Mouse (Mus musculus): ENCODE data around the gene Nmt1. TPM values are rescaled to one million over a fixed set of nuclear protein-coding genes. Genes with fewer than 3 reads are reported as not detected.

The Nmt1 gene
- polyA plus RNA-seq, 1 experiment from 2014 or later: 35.5 TPM

Small RNAs within 50 kb of the gene (microRNA-seq; reads per million reads assigned to microRNA genes)
- 0.92 reads per million for gene Mir6931

Other genes with a start within 250 kb of the Nmt1 start
- gene Gjc1, start 208.5 kb upstream of the Nmt1 start, polyA plus RNA-seq (2015; fragmentation: Nextera tagmentation; extraction: Ambion mirVana): 36.9 TPM in 2 replicates
- 13.7 and 14.8 TPM in 2 replicates for gene Higd1b, start 192.3 kb upstream of the Nmt1 start, polyA plus RNA-seq (2015; fragmentation: Nextera tagmentation; extraction: Ambion mirVana)
- gene Eftud2, start 147.2 kb upstream of the Nmt1 start, polyA plus RNA-seq (2015; fragmentation: Nextera tagmentation; extraction: Ambion mirVana): 133 and 146 TPM in 2 replicates
- 2.0 and 2.2 TPM in 2 replicates for gene Ccdc103, start 147.0 kb upstream of the Nmt1 start, polyA plus RNA-seq (2015; fragmentation: Nextera tagmentation; extraction: Ambion mirVana)
- gene Fam187a, start 143.0 kb upstream of the Nmt1 start, polyA plus RNA-seq (2015; fragmentation: Nextera tagmentation; extraction: Ambion mirVana): not detected in 2 replicates
- 0.14 and 0.25 TPM in 2 replicates for gene Gfap, start 127.3 kb upstream of the Nmt1 start, polyA plus RNA-seq (2015; fragmentation: Nextera tagmentation; extraction: Ambion mirVana)
- gene Kif18b, start 103.1 kb upstream of the Nmt1 start, polyA plus RNA-seq (2015; fragmentation: Nextera tagmentation; extraction: Ambion mirVana): 1.8 and 2.4 TPM in 2 replicates
- gene C1ql1, start 81.5 kb upstream of the Nmt1 start, polyA plus RNA-seq (2015; fragmentation: Nextera tagmentation; extraction: Ambion mirVana): 11.7 and 14.0 TPM in 2 replicates
- 182 and 184 TPM in 2 replicates for gene Dcakd, start 143 bp downstream of the Nmt1 start, polyA plus RNA-seq (2015; fragmentation: Nextera tagmentation; extraction: Ambion mirVana)
- gene Plcd3, start 73.5 kb downstream of the Nmt1 start, polyA plus RNA-seq (2015; fragmentation: Nextera tagmentation; extraction: Ambion mirVana): 3.0 and 3.8 TPM in 2 replicates
- 9.7 and 11.1 TPM in 2 replicates for gene Acbd4, start 73.5 kb downstream of the Nmt1 start, polyA plus RNA-seq (2015; fragmentation: Nextera tagmentation; extraction: Ambion mirVana)
- gene Hexim1, start 88.0 kb downstream of the Nmt1 start, polyA plus RNA-seq (2015; fragmentation: Nextera tagmentation; extraction: Ambion mirVana): 3.1 and 3.7 TPM in 2 replicates
- 27.2 and 33.4 TPM in 2 replicates for gene Hexim2, start 104.2 kb downstream of the Nmt1 start, polyA plus RNA-seq (2015; fragmentation: Nextera tagmentation; extraction: Ambion mirVana)
- 7.0 and 7.5 TPM in 2 replicates for gene Fmnl1, start 142.9 kb downstream of the Nmt1 start, polyA plus RNA-seq (2015; fragmentation: Nextera tagmentation; extraction: Ambion mirVana)
- gene 1700023F06Rik, start 180.4 kb downstream of the Nmt1 start, polyA plus RNA-seq (2015; fragmentation: Nextera tagmentation; extraction: Ambion mirVana): 1.6 and 1.9 TPM in 2 replicates
- gene Spata32, start 190.2 kb downstream of the Nmt1 start, polyA plus RNA-seq (2015; fragmentation: Nextera tagmentation; extraction: Ambion mirVana): 0.66 and 0.71 TPM in 2 replicates
- 3.9 and 5.0 TPM in 2 replicates for gene Map3k14, start 239.3 kb downstream of the Nmt1 start, polyA plus RNA-seq (2015; fragmentation: Nextera tagmentation; extraction: Ambion mirVana)

Data from midbrain, embryonic 15.5 days (tissue).